Mouse (Mus musculus): ENCODE results near the gene Plch2. TPM values are rescaled to one million over a fixed set of nuclear protein-coding genes. Genes with fewer than 3 reads are reported as not detected.
A peak's percentile ranks its signal among the peaks of the same experiment; 100 is the strongest.

Gene Plch2
- polyA plus RNA-seq, 1 experiment: 37.6 TPM

GRCm38 (mm10) chr4:154937746-154938145 lies 118.8 kb downstream of the Plch2 start:
- no peak for DNase-seq (ENCODE audit: low read depth)
- TF ChIP-seq POLR2A (IDR thresholded peaks at IDR 0.05; ENCODE audit: borderline replicate concordance, extremely low read depth, insufficient read depth, insufficient read length, poor library complexity, severe bottlenecking) (no peak), CTCF (IDR thresholded peaks at IDR 0.05; ENCODE audit: borderline replicate concordance, extremely low read depth, insufficient read depth, insufficient read length) (no peak)

DNA sequence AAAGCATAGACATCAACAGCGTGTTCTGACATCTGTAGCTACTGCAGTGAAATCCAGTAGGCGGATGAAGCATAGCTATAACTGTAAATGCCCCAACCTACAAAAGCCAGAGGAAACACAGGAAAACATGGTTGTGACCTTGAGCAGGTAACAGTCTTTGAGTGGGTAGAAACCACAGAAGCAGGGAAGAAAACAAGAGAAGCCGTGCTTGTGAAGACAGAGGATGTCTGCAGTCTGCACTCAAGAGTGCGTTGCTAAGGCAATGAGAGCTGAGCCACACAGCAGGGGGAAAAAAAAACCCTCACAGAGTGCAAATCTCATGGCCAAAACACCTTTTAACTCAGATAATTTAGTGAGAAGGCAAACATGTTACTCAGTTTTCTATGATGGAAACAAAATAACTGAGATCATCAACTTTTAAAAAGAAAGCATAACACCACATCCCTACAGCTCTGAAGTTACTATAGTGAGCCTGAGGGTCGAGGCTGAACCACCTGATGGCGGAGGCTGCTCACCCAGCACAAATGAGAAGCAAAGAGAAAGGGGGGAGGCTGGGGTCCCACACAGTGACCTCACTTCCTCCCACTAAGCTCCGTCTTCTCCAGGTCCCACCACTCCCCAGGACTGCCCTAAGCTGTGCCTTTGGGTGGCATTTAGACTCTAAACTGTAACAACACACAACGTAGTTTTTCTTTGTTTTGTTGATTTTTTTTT lies 119.9 kb downstream of the Plch2 start:
- no peak for TF ChIP-seq POLR2A (IDR thresholded peaks at IDR 0.05; ENCODE audit: borderline replicate concordance, extremely low read depth, insufficient read depth, insufficient read length, poor library complexity, severe bottlenecking)
- peak; percentile 36 for DNase-seq (ENCODE audit: low read depth)

DNA sequence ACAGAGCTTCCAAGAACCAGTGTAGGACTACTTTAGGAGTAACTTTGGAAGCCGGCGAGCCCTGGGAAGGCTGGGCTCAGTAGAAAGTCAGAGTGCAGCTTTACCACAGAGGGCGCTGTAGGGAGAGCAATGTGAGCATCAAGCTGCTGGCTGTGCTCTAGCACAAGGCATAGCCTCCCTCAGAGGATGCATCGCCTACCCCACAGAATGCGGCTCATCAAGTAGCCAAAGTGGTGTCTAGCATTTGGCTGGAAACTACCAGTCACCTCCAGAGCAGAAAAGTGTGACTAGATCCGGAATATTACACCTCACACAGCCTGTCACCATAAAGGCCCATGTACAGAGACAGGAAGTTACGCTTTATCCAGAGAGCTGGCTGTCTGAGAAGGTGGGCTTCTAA lies 120.8 kb downstream of the Plch2 start:
- no peak for DNase-seq (ENCODE audit: low read depth)
- TF ChIP-seq POLR2A (IDR thresholded peaks at IDR 0.05; ENCODE audit: borderline replicate concordance, extremely low read depth, insufficient read depth, insufficient read length, poor library complexity, severe bottlenecking) (no peak), CTCF (IDR thresholded peaks at IDR 0.05; ENCODE audit: borderline replicate concordance, extremely low read depth, insufficient read depth, insufficient read length) (no peak)

GRCm38 (mm10) chr4:154934800-154935199 lies 121.8 kb downstream of the Plch2 start:
- TF ChIP-seq POLR2A (IDR thresholded peaks at IDR 0.05; ENCODE audit: borderline replicate concordance, extremely low read depth, insufficient read depth, insufficient read length, poor library complexity, severe bottlenecking): no peak
- no peak for TF ChIP-seq CTCF (IDR thresholded peaks at IDR 0.05; ENCODE audit: borderline replicate concordance, extremely low read depth, insufficient read depth, insufficient read length)
- no peak for DNase-seq (ENCODE audit: low read depth)

DNA sequence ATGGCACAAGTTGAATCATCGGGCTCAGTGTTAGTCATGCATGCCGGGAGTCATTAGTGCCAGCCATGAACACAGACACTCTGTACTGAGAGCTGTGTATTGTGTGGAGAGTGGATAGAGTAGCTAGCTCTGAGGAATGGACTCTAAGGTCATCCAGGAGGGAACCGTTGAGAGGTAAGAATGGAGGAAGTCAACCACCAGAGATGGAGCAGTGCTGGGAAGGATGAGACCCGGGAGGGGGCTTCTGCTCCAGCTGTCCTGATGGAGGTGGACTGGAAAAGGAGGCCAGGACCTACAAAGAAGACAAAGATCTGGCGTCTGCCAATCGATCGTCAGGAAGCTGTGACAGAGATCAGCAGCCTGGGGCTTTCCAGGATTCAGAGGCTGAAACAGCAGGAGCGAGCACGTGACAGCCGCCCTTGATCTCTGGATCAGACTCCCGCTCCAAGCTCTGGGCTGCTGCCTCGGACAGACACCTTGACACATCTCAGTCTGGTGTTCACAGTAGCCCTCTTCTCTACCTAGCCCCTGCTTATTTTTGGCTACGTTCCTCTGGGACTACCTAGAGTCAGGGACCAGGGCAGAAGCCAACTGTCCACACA lies 123.2 kb downstream of the Plch2 start:
- TF ChIP-seq CTCF (IDR thresholded peaks at IDR 0.05; ENCODE audit: borderline replicate concordance, extremely low read depth, insufficient read depth, insufficient read length): no peak
- TF ChIP-seq POLR2A (IDR thresholded peaks at IDR 0.05; ENCODE audit: borderline replicate concordance, extremely low read depth, insufficient read depth, insufficient read length, poor library complexity, severe bottlenecking): no peak
- DNase-seq (ENCODE audit: low read depth): no peak

Other genes starting within 250 kb of the Plch2 start
- 0.50 and 1.00 TPM in 2 replicates for gene Ttc34, start 219.3 kb downstream of the Plch2 start, polyA plus RNA-seq (2012; rRNA removed)
- 0.29 and 0.30 TPM in 2 replicates for gene Mmel1, start 187.2 kb downstream of the Plch2 start, polyA plus RNA-seq (2012; rRNA removed)
- 28.9 and 30.7 TPM in 2 replicates for gene Fam213b, start 157.6 kb downstream of the Plch2 start, polyA plus RNA-seq (2012; rRNA removed)
- gene Tnfrsf14, start 128.2 kb downstream of the Plch2 start, polyA plus RNA-seq (2012; rRNA removed): 0.79 and 1.8 TPM in 2 replicates
- gene Hes5, start 95.9 kb downstream of the Plch2 start, polyA plus RNA-seq (2012; rRNA removed): 76.0 and 114 TPM in 2 replicates
- gene Pank4, start 92.7 kb downstream of the Plch2 start, polyA plus RNA-seq (2012; rRNA removed): 68.0 and 95.5 TPM in 2 replicates
- 19.2 and 27.0 TPM in 2 replicates for gene Pex10, start 10.2 kb upstream of the Plch2 start, polyA plus RNA-seq (2012; rRNA removed)
- gene Rer1, start 29.6 kb upstream of the Plch2 start, polyA plus RNA-seq (2012; rRNA removed): 84.0 and 95.7 TPM in 2 replicates
- gene Morn1, start 29.8 kb upstream of the Plch2 start, polyA plus RNA-seq (2012; rRNA removed): 8.0 and 12.6 TPM in 2 replicates
- gene Ski, start 165.8 kb upstream of the Plch2 start, polyA plus RNA-seq (2012; rRNA removed): 38.6 and 55.2 TPM in 2 replicates
- 71.9 and 96.0 TPM in 2 replicates for gene Faap20, start 193.0 kb upstream of the Plch2 start, polyA plus RNA-seq (2012; rRNA removed)

Data from brain, embryonic 14.5 days (tissue).